Mouse (Mus musculus) forebrain, embryonic 10.5 days (tissue): ENCODE results near the gene Pmpca. TPM values are rescaled to one million over a fixed set of nuclear protein-coding genes. Genes with fewer than 3 reads are reported as not detected.

Experiments
- DNase-seq: peaks from one replicate; pipeline ENCODE4 v3.0.0-alpha.2; 2017; ENCODE audit warnings: low spot score; ENCODE audit errors: extremely low spot score
- H3K27ac ChIP-seq: fragments of 300-500 bp; sonication (generic); 2 replicates; pipeline ENCODE4 v1.5.1; 2016; ENCODE audit warnings: mild to moderate bottlenecking
- H3K27me3 ChIP-seq: fragments of 300-500 bp; sonication (generic); 2 replicates; pipeline ENCODE4 v1.6.1; 2016; ENCODE audit warnings: mild to moderate bottlenecking; ENCODE audit not compliant: poor library complexity, severe bottlenecking
- H3K36me3 ChIP-seq: fragments of 300-500 bp; sonication (generic); replicated peaks from 2 replicates; pipeline ENCODE4 v1.6.1; 2016; ENCODE audit warnings: mild to moderate bottlenecking, moderate library complexity
- H3K4me1 ChIP-seq: fragments of 300-500 bp; sonication (generic); 2 replicates; pipeline ENCODE4 v1.6.1; 2016
- H3K4me3 ChIP-seq: fragments of 300-500 bp; sonication (generic); 2 replicates; pipeline ENCODE4 v1.5.1; 2016; ENCODE audit warnings: mild to moderate bottlenecking, moderate library complexity
- H3K9me3 ChIP-seq: fragments of 300-500 bp; sonication (generic); 2 replicates; pipeline ENCODE4 v1.6.1; 2016; ENCODE audit warnings: mild to moderate bottlenecking, moderate library complexity
- WGBS: fragments of 180-500 bp; shearing (Covaris S2); methylation state at CpG from one replicate; pipeline ENCODE4 v1.1.7; 2016; 5-methylcytosine and 5-hydroxymethylcytosine counted together
- polyA plus RNA-seq: library from polyadenylated mRNA; unstranded; fragments of >200 nt; fragmentation: Nextera tagmentation; extraction: Ambion mirVana; gene quantifications from 2 replicates; pipeline ENCODE4 v1.2.1, GENCODE M21; 2016

Gene Pmpca
- polyA plus RNA-seq, 1 experiment from 2014 or later: 151 TPM

GRCm38 (mm10) chr2:26442843-26443242 lies 53.7 kb downstream of the Pmpca start:
- no peak overlapping the region for H3K27ac ChIP-seq
- no peaks in the 10 kb centered on the region for H3K9me3 ChIP-seq
- WGBS: 64% methylated on average over 1 of the region's 1 CpGs
- DNase-seq: no peak
- no peaks in the 10 kb centered on the region for H3K27me3 ChIP-seq
- H3K4me3 ChIP-seq: no peak overlapping the region
- H3K36me3 ChIP-seq: peaks cover 41% of the 10 kb centered on the region
- peaks cover 42% of the 10 kb centered on the region for H3K4me1 ChIP-seq

- peaks cover 31% of the 10 kb centered on the region for H3K36me3 ChIP-seq
- no peaks in the 10 kb centered on the region for H3K27me3 ChIP-seq
- DNase-seq: no peak
- H3K4me3 ChIP-seq: peak overlapping the region; percentile 75
- H3K27ac ChIP-seq: no peak overlapping the region
- H3K9me3 ChIP-seq: no peaks in the 10 kb centered on the region
- H3K4me1 ChIP-seq: peaks cover 38% of the 10 kb centered on the region
- 67% methylated on average over 3 of the region's 3 CpGs for WGBS
These were observed 54.7 kb downstream of the Pmpca start for GRCm38 (mm10) chr2:26443876-26444275.

GRCm38 (mm10) chr2:26444368-26444767 lies 55.2 kb downstream of the Pmpca start:
- Histone ChIP-seq H3K27ac (peak overlapping the region; percentile 87), H3K4me3 (peak overlapping the region; percentile 75), H3K27me3 (no peaks in the 10 kb centered on the region), H3K9me3 (no peaks in the 10 kb centered on the region), H3K4me1 (peaks cover 38% of the 10 kb centered on the region), H3K36me3 (peaks cover 26% of the 10 kb centered on the region)
- no peak for DNase-seq
- WGBS: 8% methylated on average over 15 of the region's 15 CpGs

DNA sequence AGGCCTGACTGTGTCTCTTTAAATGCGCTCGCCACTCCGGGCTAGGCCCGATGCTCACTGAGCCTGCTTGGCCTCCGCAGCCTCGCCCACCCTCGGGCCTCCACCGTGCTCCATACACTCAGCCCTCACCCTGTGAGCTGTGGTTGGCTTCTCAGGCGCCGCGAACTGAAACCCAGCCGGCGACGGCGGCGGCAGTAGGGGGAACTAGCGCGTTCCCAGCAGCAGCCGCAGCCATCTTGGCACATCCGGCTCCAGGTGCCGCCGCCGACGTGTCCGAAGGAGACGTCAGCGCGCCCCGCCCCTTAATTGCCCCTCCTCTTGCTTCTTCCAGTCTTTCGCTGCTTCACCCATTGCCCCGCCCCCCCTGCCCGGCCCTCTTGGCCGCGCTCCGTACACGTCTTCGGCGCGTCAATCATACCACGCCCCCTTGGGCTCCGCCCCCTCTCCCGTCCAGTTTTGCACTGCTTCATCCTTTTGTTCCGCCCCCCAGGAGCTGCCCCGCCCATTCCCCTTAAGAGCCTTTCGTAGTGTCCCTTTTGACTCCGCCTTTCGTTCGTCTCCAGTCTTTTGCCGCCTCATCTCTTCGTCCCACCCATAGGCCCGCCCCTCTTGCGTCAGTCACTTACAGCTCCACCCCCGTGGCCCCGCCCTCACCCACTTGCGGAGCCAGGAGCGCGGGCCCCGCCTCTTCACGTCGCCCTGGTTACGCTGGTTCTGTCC lies 56.0 kb downstream of the Pmpca start, which contains the start of gene Sec16a:
Sec16a (minus strand) TSS at position 271 of the 720 bp plus-strand sequence.
- H3K27ac ChIP-seq: peak within 1 kb of the TSS; percentile 87
- peaks cover 18% of the 10 kb centered on the region for H3K36me3 ChIP-seq
- no peaks in the 10 kb centered on the region for H3K9me3 ChIP-seq
- H3K4me1 ChIP-seq: peaks cover 43% of the 10 kb centered on the region
- DNase-seq: peak; percentile 100
- H3K27me3 ChIP-seq: no peaks in the 10 kb centered on the region
- peak within 1 kb of the TSS; percentile 75 for H3K4me3 ChIP-seq
- WGBS: under 1% methylated on average over 61 of the region's 61 CpGs

DNA sequence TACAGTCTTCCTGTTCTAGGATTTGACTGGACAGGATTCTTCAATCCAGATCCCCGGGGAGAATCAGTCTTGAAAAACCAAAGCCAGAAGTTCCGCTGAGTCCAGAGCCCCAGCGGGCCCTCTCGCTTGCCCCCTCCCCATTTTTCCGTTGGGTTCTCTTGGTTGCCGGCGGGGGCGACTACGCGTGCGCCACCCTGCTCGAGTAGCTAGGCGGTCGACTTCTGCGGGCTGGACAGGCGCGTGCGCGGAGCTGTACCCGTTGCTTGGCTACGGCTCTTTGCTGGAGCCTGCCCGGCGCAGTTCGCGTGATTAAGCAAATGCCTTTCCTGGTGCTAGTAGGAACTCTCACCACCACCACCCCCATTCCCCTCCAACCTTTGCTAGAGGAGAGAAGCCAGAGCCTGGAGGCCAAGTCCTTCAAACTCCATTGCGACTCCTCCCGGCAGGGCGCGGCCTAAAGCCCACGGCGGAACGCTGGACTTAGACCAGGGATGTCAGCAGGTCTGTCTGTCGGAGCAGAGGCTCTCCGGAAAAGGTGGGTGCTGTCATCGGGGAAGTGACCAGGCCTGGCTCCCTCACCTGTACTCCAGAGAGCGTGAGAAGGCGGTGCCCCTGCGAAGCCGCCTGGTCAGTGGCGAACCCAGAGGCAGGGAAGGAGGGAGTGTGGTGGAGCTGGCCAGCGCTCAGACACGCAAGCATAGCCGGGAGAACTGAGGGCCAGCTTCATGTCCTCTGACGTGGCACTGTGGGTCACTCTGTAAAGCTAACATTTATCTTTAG lies 56.7 kb downstream of the Pmpca start:
- Histone ChIP-seq H3K36me3 (peaks cover 11% of the 10 kb centered on the region), H3K4me1 (peaks cover 43% of the 10 kb centered on the region), H3K4me3 (peak overlapping the region; percentile 75), H3K27me3 (no peaks in the 10 kb centered on the region), H3K27ac (peak overlapping the region; percentile 87), H3K9me3 (no peaks in the 10 kb centered on the region)
- WGBS: under 1% methylated on average over 44 of the region's 44 CpGs
- DNase-seq: peak; percentile 95

- Histone ChIP-seq H3K4me3 (peak overlapping the region; percentile 75), H3K4me1 (peaks cover 43% of the 10 kb centered on the region), H3K27me3 (no peaks in the 10 kb centered on the region), H3K36me3 (peaks cover 4% of the 10 kb centered on the region), H3K9me3 (no peaks in the 10 kb centered on the region), H3K27ac (peak overlapping the region; percentile 87)
- 80% methylated on average over 4 of the region's 4 CpGs for WGBS
- DNase-seq: no peak
These were observed 57.5 kb downstream of the Pmpca start for GRCm38 (mm10) chr2:26446671-26447070.

Other genes with a start within 250 kb of the Pmpca start
- gene Lhx3, start 181.1 kb upstream of the Pmpca start, polyA plus RNA-seq: 0.22 and 0.29 TPM in 2 replicates
- gene Qsox2, start 151.8 kb upstream of the Pmpca start, polyA plus RNA-seq: 19.8 and 21.1 TPM in 2 replicates
- 0.05 and 0.07 TPM in 2 replicates for gene Ccdc187, start 94.8 kb upstream of the Pmpca start, polyA plus RNA-seq
- 77.9 and 78.0 TPM in 2 replicates for gene Gpsm1, start 73.8 kb upstream of the Pmpca start, polyA plus RNA-seq
- 33.8 and 37.2 TPM in 2 replicates for gene Dnlz, start 37.2 kb upstream of the Pmpca start, polyA plus RNA-seq
- 1.00 and 1.2 TPM in 2 replicates for gene Card9, start 28.4 kb upstream of the Pmpca start, polyA plus RNA-seq
- 37.8 and 38.9 TPM in 2 replicates for gene Snapc4, start 8.7 kb upstream of the Pmpca start, polyA plus RNA-seq
- 127 and 128 TPM in 2 replicates for gene Entr1, start within 50 bp of the Pmpca start, polyA plus RNA-seq
- gene Inpp5e, start 19.9 kb downstream of the Pmpca start, polyA plus RNA-seq: 24.6 and 25.5 TPM in 2 replicates
- 27.0 and 29.8 TPM in 2 replicates for gene Sec16a, start 55.9 kb downstream of the Pmpca start, polyA plus RNA-seq
- 25.4 and 26.7 TPM in 2 replicates for gene Notch1, start 127.3 kb downstream of the Pmpca start, polyA plus RNA-seq
- gene Egfl7, start 190.7 kb downstream of the Pmpca start, polyA plus RNA-seq: 89.9 and 96.4 TPM in 2 replicates
- not detected in 2 replicates for gene Gm20532, start 197.3 kb downstream of the Pmpca start, polyA plus RNA-seq
- 10.1 and 10.2 TPM in 2 replicates for gene Agpat2, start 215.1 kb downstream of the Pmpca start, polyA plus RNA-seq
- gene Fam69b, start 239.1 kb downstream of the Pmpca start, polyA plus RNA-seq: 44.1 and 49.4 TPM in 2 replicates